Mouse (Mus musculus): ENCODE data around the gene Fbxw2.
A peak's percentile ranks its signal among the peaks of the same experiment; 100 is the strongest.
"Not testable (repeated sequence)": the region's sequence is repeated elsewhere in the genome, so short reads cannot be mapped to it uniquely, and the experiment has no call there.

The Fbxw2 gene

GRCm38 (mm10) chr2:34812706-34813105 is 13.4 kb downstream of the Fbxw2 start:
- DNase-seq (ENCODE audit: low read depth, low spot score): no peak

GRCm38 (mm10) chr2:34810775-34811174 is 15.3 kb downstream of the Fbxw2 start:
- no peak for DNase-seq (ENCODE audit: low read depth, low spot score)

- DNase-seq (ENCODE audit: low read depth, low spot score): no peak
These were observed 16.5 kb downstream of the Fbxw2 start for GRCm38 (mm10) chr2:34809568-34809967.

- no peak for DNase-seq (ENCODE audit: low read depth, low spot score)
These were observed 18.1 kb downstream of the Fbxw2 start for GRCm38 (mm10) chr2:34808057-34808456.

GRCm38 (mm10) chr2:34805364-34805950 is 20.7 kb downstream of the Fbxw2 start:
- no peak for DNase-seq (ENCODE audit: low read depth, low spot score)

- no peak for DNase-seq (ENCODE audit: low read depth, low spot score)
These were observed 21.3 kb downstream of the Fbxw2 start for GRCm38 (mm10) chr2:34804815-34805214.

GRCm38 (mm10) chr2:34804172-34804571 is 21.9 kb downstream of the Fbxw2 start:
- no peak for DNase-seq (ENCODE audit: low read depth, low spot score)

- DNase-seq (ENCODE audit: low read depth, low spot score): no peak
These were observed 22.4 kb downstream of the Fbxw2 start for GRCm38 (mm10) chr2:34803746-34804145.

GRCm38 (mm10) chr2:34802565-34803245 is 23.4 kb downstream of the Fbxw2 start:
- not testable (repeated sequence) for DNase-seq (ENCODE audit: low read depth, low spot score)

- peak; percentile 99 for DNase-seq (ENCODE audit: low read depth, low spot score)
These were observed 24.3 kb downstream of the Fbxw2 start for GRCm38 (mm10) chr2:34801516-34802482.

- DNase-seq (ENCODE audit: low read depth, low spot score): no peak
These were observed 25.7 kb downstream of the Fbxw2 start for GRCm38 (mm10) chr2:34800371-34800770.

GRCm38 (mm10) chr2:34799357-34800256 is 26.5 kb downstream of the Fbxw2 start, which contains the start of gene Rabepk:
TSS of gene Rabepk (minus strand) at chr2:34799912.
- DNase-seq (ENCODE audit: low read depth, low spot score): peak; percentile 83

GRCm38 (mm10) chr2:34795426-34795825 is 30.7 kb downstream of the Fbxw2 start:
- no peak for DNase-seq (ENCODE audit: low read depth, low spot score)

- DNase-seq (ENCODE audit: low read depth, low spot score): no peak
These were observed 31.6 kb downstream of the Fbxw2 start for GRCm38 (mm10) chr2:34794511-34794910.

- not testable (repeated sequence) for DNase-seq (ENCODE audit: low read depth, low spot score)
These were observed 33.6 kb downstream of the Fbxw2 start for GRCm38 (mm10) chr2:34792543-34792942.

GRCm38 (mm10) chr2:34790282-34790681 is 35.8 kb downstream of the Fbxw2 start:
- no peak for DNase-seq (ENCODE audit: low read depth, low spot score)

GRCm38 (mm10) chr2:34784085-34784484 is 42.0 kb downstream of the Fbxw2 start:
- DNase-seq (ENCODE audit: low read depth, low spot score): peak; percentile 61

GRCm38 (mm10) chr2:34783064-34784020 is 42.8 kb downstream of the Fbxw2 start:
- DNase-seq (ENCODE audit: low read depth, low spot score): no peak

GRCm38 (mm10) chr2:34777237-34777868 is 48.8 kb downstream of the Fbxw2 start:
- DNase-seq (ENCODE audit: low read depth, low spot score): no peak

All from mesoderm, embryonic 11.5 days (tissue).